Comparison of ENCODE assay signal across 8 mouse cellular contexts in genomic region chr1:86434439-86435201, GRCm38 (mm10). TPM values are rescaled to one million over a fixed set of nuclear protein-coding genes. Genes with fewer than 3 reads are reported as not detected.
DNase-seq lines count a peak whose midpoint lies in the region; ATAC-seq and TF ChIP-seq lines count a peak whose summit lies in the region.

No protein-coding gene starts in this region.

- peak overlapping the region; percentile 79 for H3K4me3 ChIP-seq in E14TG2a.4 (replicated peaks; ENCODE audit: low read length)
- peak overlapping the region; percentile 39 for H3K4me3 ChIP-seq in forebrain, embryonic 13.5 days
- peak overlapping the region; percentile 48 for H3K4me3 ChIP-seq in neural tube, embryonic 15.5 days (replicated peaks)

- WGBS in forebrain, embryonic 13.5 days = 2% methylated on average over 39 of the region's 46 CpGs
- WGBS in neural tube, embryonic 15.5 days = 3% methylated on average over 46 of the region's 46 CpGs

- peak overlapping the region; percentile 83 for H3K9ac ChIP-seq in forebrain, embryonic 13.5 days
- H3K9ac ChIP-seq in neural tube, embryonic 15.5 days (replicated peaks) = peak overlapping the region; percentile 64

- intact Hi-C loops in heart, postnatal 14 days (cut with DNase I) = no loop called here

- peak; percentile 98 for DNase-seq in c-Kit-positive CD71-positive TER-119-positive erythroid progenitor cells, embryonic 14.5 days (ENCODE audit: low spot score)
- DNase-seq in heart, postnatal 14 days = peak; percentile 99
- peak; percentile 99 for DNase-seq in layer of hippocampus, adult 11-12 months (ENCODE audit: low spot score)
- peak; percentile 99 to 100 for DNase-seq in lung, adult 18-20 months
- peak; percentile 97 for DNase-seq in testis, postnatal 14 days (ENCODE audit: low spot score)

- peak overlapping the region; percentile 61 for H3K4me2 ChIP-seq in forebrain, embryonic 13.5 days
- peak overlapping the region; percentile 87 for H3K4me2 ChIP-seq in neural tube, embryonic 15.5 days

- H3K9me3 ChIP-seq in E14TG2a.4 (ENCODE audit: low read length) = no peaks in the 10 kb centered on the region
- no peaks in the 10 kb centered on the region for H3K9me3 ChIP-seq in forebrain, embryonic 13.5 days (replicated peaks)
- no peaks in the 10 kb centered on the region for H3K9me3 ChIP-seq in neural tube, embryonic 15.5 days (replicated peaks)

- TF ChIP-seq CTCF in E14TG2a.4 (conservative IDR thresholded peaks at IDR 0.05; ENCODE audit: low read length) = no peak

- H3K27ac ChIP-seq in forebrain, embryonic 13.5 days = peak overlapping the region; percentile 100
- H3K27ac ChIP-seq in neural tube, embryonic 15.5 days (replicated peaks) = peak overlapping the region; percentile 97

- H3K4me1 ChIP-seq in E14TG2a.4 (replicated peaks; ENCODE audit: low read depth, low read length) = peaks cover 63% of the 10 kb centered on the region
- peaks cover 44% of the 10 kb centered on the region for H3K4me1 ChIP-seq in forebrain, embryonic 13.5 days
- H3K4me1 ChIP-seq in neural tube, embryonic 15.5 days = peaks cover 33% of the 10 kb centered on the region

- H3K36me3 ChIP-seq in E14TG2a.4 (ENCODE audit: insufficient read depth, low read length) = no peaks in the 10 kb centered on the region
- H3K36me3 ChIP-seq in forebrain, embryonic 13.5 days (ENCODE audit: poor library complexity, severe bottlenecking) = no peaks in the 10 kb centered on the region
- no peaks in the 10 kb centered on the region for H3K36me3 ChIP-seq in neural tube, embryonic 15.5 days

- no peaks in the 10 kb centered on the region for H3K27me3 ChIP-seq in E14TG2a.4 (ENCODE audit: insufficient read depth, low read length)
- H3K27me3 ChIP-seq in forebrain, embryonic 13.5 days = no peaks in the 10 kb centered on the region
- H3K27me3 ChIP-seq in neural tube, embryonic 15.5 days (replicated peaks) = no peaks in the 10 kb centered on the region

- ATAC-seq in forebrain, embryonic 13.5 days = peak; percentile 93
- ATAC-seq in neural tube, embryonic 15.5 days (ENCODE audit: low FRiP score) = peak; percentile 90

RNA-seq across cellular contexts. Expression of gene Tex44, which starts 8.5 kb away (rescaled TPM):
- polyA plus RNA-seq in forebrain, embryonic 13.5 days (2015; fragmentation: Nextera tagmentation; extraction: Ambion mirVana) = not detected in 2 replicates
- total RNA-seq in heart, postnatal 14 days (2021) = not detected
- not detected in 2 replicates for polyA plus RNA-seq in neural tube, embryonic 15.5 days (2015; fragmentation: Nextera tagmentation; extraction: Ambion mirVana)

RNA-seq across cellular contexts. Expression of gene Nmur1, which starts 8.6 kb away (rescaled TPM):
- polyA plus RNA-seq in forebrain, embryonic 13.5 days (2015; fragmentation: Nextera tagmentation; extraction: Ambion mirVana) = 0.14 TPM in 1 of 2 replicates, not detected in the other
- total RNA-seq in heart, postnatal 14 days (2021) = not detected
- 0.13 TPM in 1 of 2 replicates, not detected in the other for polyA plus RNA-seq in neural tube, embryonic 15.5 days (2015; fragmentation: Nextera tagmentation; extraction: Ambion mirVana)

Comparison
In these comparisons a context has a peak if more than half of its experiments do, and no peak if none do; other contexts are left out.
1. Peak in every context shown above with its lines: DNase-seq, ATAC-seq, H3K4me3 ChIP-seq and H3K27ac ChIP-seq.